Mouse (Mus musculus) spleen, adult 10 weeks (tissue): ENCODE data around the gene Aak1. TPM values are rescaled to one million over a fixed set of nuclear protein-coding genes. Genes with fewer than 3 reads are reported as not detected.

Experiments
- polyA plus RNA-seq: library from polyadenylated mRNA; stranded (reverse); fragments of 350-450 nt; fragmentation: Illumina TruSeq; extraction: RNeasy Lipid Tissue Mini Kit (QIAGEN cat#74804); gene quantifications from one replicate; pipeline ENCODE4 v1.2.3, GENCODE M21; 2015; ENCODE audit warnings: low replicate concordance; ENCODE audit not compliant: insufficient read depth

Aak1 gene
- polyA plus RNA-seq, result 30.6 TPM

GRCm38 (mm10) chr6:86848915-86849644, at the start of gene Aak1:
Gene Aak1 (plus strand): TSS chr6:86849517.

GRCm38 (mm10) chr6:87008887-87009286, 159.6 kb downstream of the Aak1 start, which contains the start of gene Nfu1:
Gene Nfu1 (plus strand): TSS chr6:87009236.

GRCm38 (mm10) chr6:87042337-87043130, 193.2 kb downstream of the Aak1 start, which contains the start of gene Gfpt1:
Gene Gfpt1 (plus strand): TSS chr6:87042846.

Other genes starting within 250 kb of the Aak1 start
- gene Asprv1, start 221.4 kb upstream of the Aak1 start, polyA plus RNA-seq, result 3.7 TPM
- 26.4 TPM for gene Mxd1, start 180.4 kb upstream of the Aak1 start, polyA plus RNA-seq
- gene Snrnp27, start 165.0 kb upstream of the Aak1 start, polyA plus RNA-seq, result 67.8 TPM
- gene Gmcl1, start 116.1 kb upstream of the Aak1 start, polyA plus RNA-seq, result 38.0 TPM
- gene Anxa4, start 55.9 kb upstream of the Aak1 start, polyA plus RNA-seq, result 41.2 TPM
- gene Nfu1, start 159.7 kb downstream of the Aak1 start, polyA plus RNA-seq, result 84.9 TPM
- 37.7 TPM for gene Gfpt1, start 193.3 kb downstream of the Aak1 start, polyA plus RNA-seq